Mouse (Mus musculus): ENCODE measurements at regions not wholly inside any gene's neighbourhood (a gene's known extent, or its start where the extent isn't known, plus 50 kb on each side); places are given as distances from the start of the nearest gene placed in this dataset.

DNA sequence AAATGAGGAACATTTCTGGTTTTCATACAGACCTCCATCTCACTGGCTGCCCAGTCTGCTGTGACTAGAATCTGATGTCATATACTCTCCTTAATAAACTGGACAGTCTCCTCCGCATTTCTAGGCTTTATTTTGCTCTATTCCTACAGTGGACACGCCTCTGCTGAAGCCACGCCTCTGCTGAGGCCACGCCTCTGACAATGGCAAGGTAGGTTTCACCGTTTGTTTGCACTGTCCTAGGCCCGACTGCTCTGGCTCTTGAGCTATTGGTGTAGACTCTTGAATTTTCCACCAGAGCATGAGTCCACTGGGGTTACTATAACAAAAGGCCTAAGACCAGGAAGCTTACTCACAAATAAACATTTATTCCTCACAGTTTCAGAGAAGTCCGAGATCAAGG is 69.8 kb upstream of the Pax2 start:
- no peak for DNase-seq (ENCODE audit: low spot score)

DNA sequence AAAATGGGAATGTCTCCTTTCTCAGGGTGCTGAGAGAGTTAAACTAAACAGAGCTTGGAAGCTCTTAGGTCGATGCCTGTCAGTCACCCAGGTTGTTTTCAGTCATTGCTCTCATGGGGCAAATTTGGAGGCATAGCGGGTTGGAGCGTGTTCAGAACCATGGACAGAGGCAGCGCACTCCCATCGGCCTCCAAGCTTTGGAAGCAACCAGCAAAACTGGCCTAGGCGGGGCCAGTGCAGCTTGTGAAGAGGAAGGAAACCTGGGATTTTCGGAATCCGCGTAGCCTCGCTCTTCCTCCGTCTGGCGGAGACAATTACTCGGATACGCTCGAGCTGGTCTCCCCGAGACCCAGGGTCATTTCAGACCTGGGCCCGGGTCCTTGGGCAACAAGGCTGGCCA is 63.4 kb upstream of the Pax2 start:
- DNase-seq (ENCODE audit: low spot score) = peak; percentile 87

DNA sequence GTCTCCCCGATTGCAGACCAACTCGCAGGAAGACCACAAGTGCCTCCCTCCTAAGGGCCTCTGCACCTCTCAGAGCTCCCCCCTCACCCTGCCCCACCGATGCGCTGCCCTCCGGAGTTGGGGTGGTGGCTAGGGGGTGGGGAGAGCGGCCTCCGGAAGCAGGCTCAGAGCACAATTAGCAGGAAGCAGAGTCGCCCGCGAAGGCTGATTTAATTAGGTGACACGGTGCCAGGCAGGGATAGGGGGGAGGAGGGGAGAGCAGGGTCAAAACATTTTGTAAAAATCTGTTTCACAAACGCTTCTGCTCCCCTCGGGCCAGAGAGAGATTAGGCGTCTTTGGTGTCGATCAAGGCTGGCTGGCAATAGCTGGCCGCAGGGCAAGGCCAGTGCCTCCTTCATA is 63.0 kb upstream of the Pax2 start:
- DNase-seq (ENCODE audit: low spot score) = no peak

DNA sequence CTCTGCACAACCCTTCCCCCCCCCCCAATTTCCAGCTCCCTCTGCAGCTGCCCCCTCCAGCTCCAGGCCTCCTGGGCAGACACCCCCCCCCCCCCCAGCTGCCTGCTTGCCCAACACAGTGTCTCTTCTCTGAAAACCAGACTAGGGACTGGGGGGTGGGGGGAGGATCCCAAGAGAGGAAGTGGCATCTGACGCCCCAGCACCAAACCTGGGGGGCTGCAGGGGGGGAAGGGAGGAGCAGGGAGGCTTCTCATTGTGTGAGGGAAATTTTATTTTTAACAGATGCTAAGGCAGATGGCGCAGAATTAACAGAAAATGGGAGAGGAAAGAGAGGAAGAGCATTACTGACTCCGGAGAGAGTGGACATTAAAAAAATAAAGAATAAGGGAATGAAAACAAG is 60.5 kb upstream of the Pax2 start:
- no peak for DNase-seq (ENCODE audit: low spot score)

DNA sequence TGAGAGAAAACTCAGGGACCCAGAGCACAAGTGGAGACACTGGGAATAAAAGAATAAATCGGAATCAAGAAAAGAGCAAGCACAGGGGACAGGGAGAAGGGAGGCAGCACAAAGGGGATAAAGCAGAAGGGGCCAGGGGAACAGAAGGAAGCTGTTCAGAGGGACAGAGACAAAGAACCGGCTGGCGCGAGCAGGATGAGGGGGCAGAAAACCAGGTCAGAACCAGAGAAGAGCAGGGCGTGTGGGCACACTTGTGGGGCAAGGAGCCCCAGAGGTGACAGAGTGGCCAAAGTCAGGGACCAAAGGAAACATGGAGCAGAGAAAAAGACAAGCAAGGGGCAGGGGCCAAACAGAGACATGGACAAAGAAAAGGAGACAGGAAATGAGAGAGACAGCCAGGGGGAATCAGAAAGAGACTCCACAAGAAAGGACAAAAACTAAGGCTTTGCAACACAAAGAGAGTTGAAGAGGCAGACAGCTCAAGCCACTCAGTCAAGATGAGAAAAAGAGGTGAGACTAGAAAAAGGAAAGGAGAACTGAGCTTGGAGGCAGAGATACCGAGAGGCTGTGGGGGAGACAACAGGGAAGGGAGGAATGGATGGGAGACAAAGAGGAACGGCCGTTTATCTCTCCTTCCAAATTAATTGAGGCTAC is 59.7 kb upstream of the Pax2 start:
- no peak for DNase-seq (ENCODE audit: low spot score)

DNA sequence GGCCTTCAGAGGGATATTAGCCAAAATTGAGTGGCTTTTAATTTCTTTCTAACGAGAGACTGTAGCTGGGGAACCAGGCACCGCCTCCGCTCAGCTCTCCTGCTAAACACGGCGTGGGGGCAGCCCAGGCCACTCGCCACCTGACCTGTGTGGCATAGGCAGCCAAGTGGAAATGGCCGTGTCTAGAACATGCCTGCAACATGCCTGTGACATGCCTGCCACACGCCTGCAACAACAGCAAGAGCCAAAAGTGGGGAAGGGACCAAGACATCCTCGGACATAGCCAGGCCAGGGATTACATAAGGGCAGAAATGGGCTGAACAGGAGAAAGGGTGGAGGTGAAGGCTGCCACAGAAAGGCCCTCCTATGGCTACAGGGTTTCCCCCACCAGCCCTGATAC is 59.1 kb upstream of the Pax2 start:
- DNase-seq (ENCODE audit: low spot score) = no peak

DNA sequence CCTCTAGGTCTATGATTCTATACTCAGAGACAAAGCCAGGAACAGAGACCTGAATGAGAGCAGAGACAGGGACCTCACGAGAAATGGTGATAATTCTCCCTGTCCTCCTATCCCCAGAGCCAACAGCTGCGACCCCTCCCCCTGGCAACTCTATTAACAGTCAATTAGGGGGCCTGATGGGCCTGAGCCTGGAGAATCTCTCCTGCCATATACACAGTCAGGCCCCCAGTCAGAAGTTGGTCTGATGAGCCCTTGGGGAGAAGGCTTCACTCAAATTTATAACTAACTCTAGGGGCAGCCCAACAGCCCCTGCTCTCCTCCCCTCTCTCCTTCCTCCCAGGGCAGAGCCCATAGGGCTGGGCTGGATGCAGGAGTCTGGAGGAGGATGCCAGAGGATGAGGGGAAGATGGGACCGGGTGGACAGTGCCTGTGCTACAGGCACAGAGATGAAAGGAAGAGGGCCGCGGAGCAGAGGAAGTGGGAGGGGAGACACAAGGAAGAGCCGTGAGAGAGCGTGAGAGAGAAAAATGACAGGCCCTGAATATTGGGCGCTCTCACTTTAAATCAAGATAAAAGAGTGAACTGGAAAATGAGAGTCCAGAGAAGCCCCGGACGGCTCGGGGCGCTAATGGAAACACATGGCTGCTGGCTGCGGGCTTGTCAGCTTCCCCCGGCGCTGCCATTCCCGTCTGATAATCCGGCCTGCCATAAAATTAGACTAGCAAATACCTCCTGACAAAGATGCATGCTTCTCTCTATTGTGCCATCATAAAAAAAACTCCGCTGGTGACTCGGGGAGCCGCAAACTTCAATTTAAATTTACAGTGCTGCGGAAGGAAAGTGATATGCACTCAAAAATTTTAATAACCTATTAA is 57.2 kb upstream of the Pax2 start:
- DNase-seq (ENCODE audit: low spot score) = no peak
